Mouse (Mus musculus) frontal cortex, adult 2 months (tissue): Measurements from ENCODE around the gene Gtf3c1. TPM values are rescaled to one million over a fixed set of nuclear protein-coding genes. Genes with fewer than 3 reads are reported as not detected.

ENCODE experiments used
- DNase-seq, 2 experiments: peaks; one replicate each; pipeline ENCODE4 v3.0.0; 2022; ENCODE audit warnings: low spot score in 1 of 2; ENCODE audit errors: extremely low spot score in 1 of 2
- polyA plus RNA-seq: library from polyadenylated mRNA; depleted of rRNA; stranded (reverse); fragments of >200 nt; gene quantifications from 2 replicates; pipeline ENCODE4 v1.2.3, GENCODE M21; 2012; rRNA removed

Gtf3c1 gene
- polyA plus RNA-seq, 1 experiment = 60.1 TPM

GRCm38 (mm10) chr7:125597083-125597482 lies 110.5 kb downstream of the Gtf3c1 start:
- DNase-seq = no peak

GRCm38 (mm10) chr7:125596406-125596805 lies 111.2 kb downstream of the Gtf3c1 start:
- DNase-seq = no peak

DNA sequence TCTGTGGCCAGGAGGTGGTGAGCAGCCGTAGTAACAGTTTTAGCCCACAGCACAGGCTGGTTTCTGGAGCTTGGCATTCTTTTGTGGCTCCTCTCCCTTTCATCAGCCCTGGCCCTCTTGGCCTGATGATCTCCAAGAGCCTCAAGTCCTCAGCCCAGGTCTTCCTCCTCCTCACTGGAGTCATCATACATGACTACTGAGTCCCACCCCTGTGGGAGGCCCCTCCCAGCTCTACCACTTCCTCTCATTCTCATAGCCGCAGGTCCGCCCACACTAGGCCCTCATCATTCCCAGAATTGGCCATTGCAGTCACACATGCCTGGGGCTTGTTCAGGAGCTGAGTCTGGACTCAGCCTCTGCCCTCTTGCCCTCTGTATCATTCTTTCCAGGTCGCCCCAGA lies 113.7 kb downstream of the Gtf3c1 start:
- DNase-seq = no peak

Other genes starting within 250 kb of the Gtf3c1 start
- gene Nsmce1, start 216.2 kb downstream of the Gtf3c1 start, polyA plus RNA-seq = 28.6 and 30.0 TPM in 2 replicates
- 3.7 and 4.8 TPM in 2 replicates for gene Il4ra, start 155.7 kb downstream of the Gtf3c1 start, polyA plus RNA-seq
- 1.2 and 1.5 TPM in 2 replicates for gene Il21r, start 104.4 kb downstream of the Gtf3c1 start, polyA plus RNA-seq
- 15.9 and 16.0 TPM in 2 replicates for gene D430042O09Rik, start 108 bp upstream of the Gtf3c1 start, polyA plus RNA-seq